Mouse (Mus musculus) G1E (cell line): ENCODE data around the gene Dusp15. TPM values are rescaled to one million over a fixed set of nuclear protein-coding genes. Genes with fewer than 3 reads are reported as not detected.

Experiments used
- ATAC-seq: 2 replicates; pipeline ENCODE4 v1.8.0; 2016; ENCODE audit warnings: mild to moderate bottlenecking; ENCODE audit not compliant: insufficient number of reproducible peaks, poor library complexity, low FRiP score, severe bottlenecking; ENCODE audit errors: extremely low read depth
- DNase-seq: peaks from one replicate; pipeline ENCODE4 v3.0.0; 2012; ENCODE audit warnings: low spot score
- H3K27me3 ChIP-seq: 2 replicates; pipeline ENCODE4 v1.6.1; 2012; ENCODE audit warnings: mild to moderate bottlenecking, low read length, inconsistent platforms; ENCODE audit not compliant: insufficient read depth
- H3K36me3 ChIP-seq: replicated peaks from 2 replicates; pipeline ENCODE3; 2012; ENCODE audit warnings: mild to moderate bottlenecking, inconsistent platforms
- H3K4me1 ChIP-seq: 2 replicates; pipeline ENCODE4 v1.6.1; 2012; ENCODE audit warnings: low read depth, low read length, inconsistent platforms, mixed read lengths; ENCODE audit not compliant: insufficient read depth
- H3K4me3 ChIP-seq: 2 replicates; pipeline ENCODE4 v1.5.1; 2012; ENCODE audit warnings: low read depth, mild to moderate bottlenecking, inconsistent platforms, low read length, moderate library complexity, mixed read lengths
- H3K9me3 ChIP-seq: replicated peaks from 2 replicates; pipeline ENCODE4 v1.6.1; 2012; ENCODE audit warnings: inconsistent platforms
- CTCF ChIP-seq: IDR thresholded peaks from 2 replicates; pipeline ENCODE4 v1.5.1; 2012; ENCODE audit warnings: low read depth, low read length, inconsistent platforms, mixed read lengths
- GATA1 ChIP-seq: IDR thresholded peaks from 2 replicates; pipeline ENCODE4 v1.6.1; 2012; ENCODE audit warnings: borderline replicate concordance, low read length, inconsistent platforms, mixed read lengths
- GATA2 ChIP-seq: IDR thresholded peaks from 2 replicates; pipeline ENCODE4 v1.6.1; 2012; ENCODE audit warnings: low read depth, low read length, inconsistent platforms, borderline replicate concordance
- POLR2AphosphoS5 ChIP-seq: IDR thresholded peaks from 2 replicates; pipeline ENCODE4 v1.6.1; 2012; ENCODE audit warnings: low read depth, low read length, inconsistent platforms; ENCODE audit not compliant: insufficient replicate concordance
- TAL1 ChIP-seq: conservative IDR thresholded peaks from 2 replicates; pipeline ENCODE4 v1.6.1; 2012; ENCODE audit warnings: low read depth, low read length, inconsistent platforms, mixed read lengths
- polyA plus RNA-seq: library from polyadenylated mRNA; stranded (reverse); fragments of >175 nt; gene quantifications from 2 replicates; pipeline ENCODE4 v1.2.3, GENCODE M21; 2012
- total RNA-seq, 2 experiments: library from RNA; stranded (forward) in 1 of 2; stranded (reverse) in 1 of 2; fragments of 200-1000 nt in 1 of 2; fragments of >200 nt in 1 of 2; fragmentation: Nextera tagmentation in 1 of 2; gene quantifications; 2 replicates each; pipeline ENCODE4 v1.2.3; 2014 to 2017

Gene Dusp15
- total and polyA plus RNA-seq, 3 experiments, result 0.11 TPM; not detected in 2

GRCm38 (mm10) chr2:152905036-152905829 lies 46.3 kb downstream of the Dusp15 start:
- DNase-seq (no peak), ATAC-seq (no peak)
- Histone ChIP-seq H3K4me3 (no peak overlapping the region), H3K4me1 (peaks cover 6% of the 10 kb centered on the region), H3K27me3 (peaks cover 53% of the 10 kb centered on the region), H3K9me3 (no peaks in the 10 kb centered on the region), H3K36me3 (no peaks in the 10 kb centered on the region)
- TF ChIP-seq GATA1, result no peak
- TF ChIP-seq POLR2AphosphoS5, result no peak
- TF ChIP-seq TAL1, result no peak
- TF ChIP-seq CTCF, result no peak
- TF ChIP-seq GATA2, result no peak

- Histone ChIP-seq H3K9me3 (no peaks in the 10 kb centered on the region), H3K4me1 (peaks cover 6% of the 10 kb centered on the region), H3K36me3 (no peaks in the 10 kb centered on the region), H3K27me3 (peaks cover 47% of the 10 kb centered on the region), H3K4me3 (no peak overlapping the region)
- TF ChIP-seq GATA1 (no peak), POLR2AphosphoS5 (no peak), GATA2 (no peak), CTCF (no peak), TAL1 (no peak)
- ATAC-seq (no peak), DNase-seq (no peak)
These were observed 47.3 kb downstream of the Dusp15 start for GRCm38 (mm10) chr2:152904127-152904643.

- no peak overlapping the region for H3K4me3 ChIP-seq
- H3K27me3 ChIP-seq, result peaks cover 44% of the 10 kb centered on the region
- TF ChIP-seq GATA2, result no peak
- no peak for TF ChIP-seq CTCF
- TF ChIP-seq TAL1, result no peak
- no peak for TF ChIP-seq POLR2AphosphoS5
- no peak for TF ChIP-seq GATA1
- DNase-seq, result no peak
- H3K4me1 ChIP-seq, result peaks cover 6% of the 10 kb centered on the region
- ATAC-seq, result no peak
- no peaks in the 10 kb centered on the region for H3K9me3 ChIP-seq
- no peaks in the 10 kb centered on the region for H3K36me3 ChIP-seq
These were observed 47.9 kb downstream of the Dusp15 start for GRCm38 (mm10) chr2:152903586-152903985.

- no peaks in the 10 kb centered on the region for H3K9me3 ChIP-seq
- H3K4me1 ChIP-seq, result peaks cover 6% of the 10 kb centered on the region
- H3K4me3 ChIP-seq, result no peak overlapping the region
- no peak for DNase-seq
- H3K36me3 ChIP-seq, result no peaks in the 10 kb centered on the region
- TF ChIP-seq GATA1, result no peak
- TF ChIP-seq POLR2AphosphoS5, result no peak
- no peak for TF ChIP-seq CTCF
- TF ChIP-seq TAL1, result no peak
- TF ChIP-seq GATA2, result no peak
- ATAC-seq, result no peak
- H3K27me3 ChIP-seq, result peaks cover 36% of the 10 kb centered on the region
These were observed 48.8 kb downstream of the Dusp15 start for GRCm38 (mm10) chr2:152902658-152903057.

DNA sequence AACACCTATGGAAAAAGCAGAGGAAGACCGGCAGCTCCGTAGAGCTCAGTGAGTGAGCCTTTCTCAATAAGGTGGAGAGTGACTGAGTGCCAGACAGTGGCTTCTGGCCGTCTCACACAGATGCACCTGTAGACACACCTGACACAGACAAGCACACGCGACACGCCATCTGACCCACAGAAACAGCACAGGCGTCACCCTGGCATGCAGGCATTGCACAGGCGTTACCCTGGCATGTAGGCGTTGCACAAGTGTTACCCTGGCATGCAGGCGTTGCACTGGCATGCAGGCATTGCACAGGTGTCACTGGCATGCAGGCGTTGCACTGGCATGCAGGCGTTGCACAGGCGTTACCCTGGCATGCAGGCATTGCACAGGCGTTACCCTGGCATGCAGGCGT lies 50.2 kb downstream of the Dusp15 start:
- no peak for TF ChIP-seq POLR2AphosphoS5
- no peak for TF ChIP-seq TAL1
- no peak for TF ChIP-seq CTCF
- no peak for TF ChIP-seq GATA1
- no peak for TF ChIP-seq GATA2
- ATAC-seq (no peak), DNase-seq (no peak)
- Histone ChIP-seq H3K4me1 (peaks cover 6% of the 10 kb centered on the region), H3K9me3 (no peaks in the 10 kb centered on the region), H3K4me3 (no peak overlapping the region; the same call in 1 of the 2 replicates), H3K36me3 (no peaks in the 10 kb centered on the region), H3K27me3 (peaks cover 23% of the 10 kb centered on the region)

DNA sequence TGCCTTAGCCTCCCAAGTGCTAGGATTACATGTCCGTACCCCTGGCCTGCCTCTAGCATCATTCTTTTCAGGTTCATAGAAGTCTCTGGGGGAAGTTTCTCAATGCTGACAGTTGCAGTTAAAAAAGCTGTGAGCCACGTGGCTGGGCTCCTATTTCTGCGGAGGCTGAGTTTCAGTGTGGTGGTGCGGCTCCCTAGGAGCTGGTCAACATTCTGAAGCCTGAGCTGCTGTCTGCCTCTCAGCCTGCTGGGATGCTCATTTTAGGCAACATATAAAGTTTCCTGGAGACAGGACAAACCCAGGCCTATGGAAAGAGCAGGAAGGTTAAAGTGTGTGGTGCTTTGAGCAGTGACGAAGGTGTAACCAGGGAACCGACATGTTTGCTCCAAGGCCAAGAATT lies 52.5 kb downstream of the Dusp15 start:
- Histone ChIP-seq H3K4me1 (peaks cover 6% of the 10 kb centered on the region), H3K9me3 (no peaks in the 10 kb centered on the region), H3K27me3 (peaks cover 15% of the 10 kb centered on the region), H3K4me3 (no peak overlapping the region), H3K36me3 (peaks cover 22% of the 10 kb centered on the region)
- TF ChIP-seq CTCF, result no peak
- TF ChIP-seq TAL1, result no peak
- TF ChIP-seq GATA1, result no peak
- TF ChIP-seq GATA2, result no peak
- TF ChIP-seq POLR2AphosphoS5, result no peak
- DNase-seq, result no peak
- no peak for ATAC-seq
